Mouse (Mus musculus): ENCODE measurements around the gene 1700037C18Rik.

GRCm38 (mm10) chr16:3923515-3923914 is 15.0 kb upstream of the 1700037C18Rik start:
- no peak for TF ChIP-seq POLR2A (IDR thresholded peaks at IDR 0.05; ENCODE audit: low read depth, low read length)
- TF ChIP-seq CTCF (conservative IDR thresholded peaks at IDR 0.05; ENCODE audit: insufficient read depth, insufficient read length, low read depth, low read length), result no peak
